Mouse (Mus musculus) liver, embryonic 15.5 days (tissue): ENCODE results near the gene Nek3. TPM values are rescaled to one million over a fixed set of nuclear protein-coding genes. Genes with fewer than 3 reads are reported as not detected.
"Not testable (repeated sequence)": the region's sequence is repeated elsewhere in the genome, so short reads cannot be mapped to it uniquely, and the experiment has no call there.

Experiments used
- ATAC-seq: fragments of 200-750 bp; cut with Nextera tagmentation; 2 replicates; pipeline ENCODE4 v1.8.0; 2017; ENCODE audit warnings: moderate number of reproducible peaks, mild to moderate bottlenecking, moderate library complexity; ENCODE audit not compliant: insufficient read depth
- H3K27ac ChIP-seq: fragments of 300-500 bp; sonication (generic); replicated peaks from 2 replicates; pipeline ENCODE4 v1.5.1; 2015; ENCODE audit warnings: mild to moderate bottlenecking, inconsistent platforms
- H3K27me3 ChIP-seq: fragments of 300-500 bp; sonication (generic); 2 replicates; pipeline ENCODE4 v1.6.1; 2015; ENCODE audit warnings: mild to moderate bottlenecking, inconsistent platforms
- H3K36me3 ChIP-seq: fragments of 300-500 bp; sonication (generic); replicated peaks from 2 replicates; pipeline ENCODE4 v1.6.1; 2015; ENCODE audit warnings: moderate library complexity, mild to moderate bottlenecking, inconsistent platforms
- H3K4me1 ChIP-seq: fragments of 300-500 bp; sonication (generic); replicated peaks from 2 replicates; pipeline ENCODE4 v1.6.1; 2015; ENCODE audit warnings: inconsistent platforms
- H3K4me2 ChIP-seq: fragments of 300-500 bp; sonication (generic); 2 replicates; pipeline ENCODE4 v1.6.1; 2015; ENCODE audit warnings: moderate library complexity, mild to moderate bottlenecking, inconsistent platforms
- H3K4me3 ChIP-seq: fragments of 300-500 bp; sonication (generic); replicated peaks from 2 replicates; pipeline ENCODE4 v1.5.1; 2015; ENCODE audit warnings: mild to moderate bottlenecking, inconsistent platforms
- H3K9ac ChIP-seq: fragments of 300-500 bp; sonication (generic); 2 replicates; pipeline ENCODE4 v1.6.1; 2015; ENCODE audit warnings: moderate library complexity, mild to moderate bottlenecking, inconsistent platforms
- H3K9me3 ChIP-seq: fragments of 300-500 bp; sonication (generic); replicated peaks from 2 replicates; pipeline ENCODE4 v1.6.1; 2016; ENCODE audit warnings: inconsistent platforms
- WGBS: fragments of 180-500 bp; shearing (Covaris S2); methylation state at CpG from one replicate; pipeline ENCODE4 v1.1.7; 2015; ENCODE audit warnings: mixed read lengths; ENCODE audit not compliant: insufficient replicate concordance; 5-methylcytosine and 5-hydroxymethylcytosine counted together
- polyA plus RNA-seq: library from polyadenylated mRNA; unstranded; fragments of >200 nt; fragmentation: Nextera tagmentation; extraction: Ambion mirVana; gene quantifications from 2 replicates; pipeline ENCODE4 v1.2.1, GENCODE M21; 2015

Gene Nek3
- polyA plus RNA-seq, 1 experiment from 2014 or later: 1.5 TPM

- Histone ChIP-seq H3K4me1 (peaks cover 14% of the 10 kb centered on the region), H3K27ac (no peak overlapping the region; the same call in 1 of the 2 replicates), H3K9ac (no peak overlapping the region), H3K36me3 (no peaks in the 10 kb centered on the region), H3K9me3 (no peaks in the 10 kb centered on the region), H3K4me2 (no peak overlapping the region; the same call in 1 of the 2 replicates), H3K4me3 (no peak overlapping the region), H3K27me3 (no peaks in the 10 kb centered on the region)
- 31% methylated on average over 1 of the region's 1 CpGs for WGBS
- peak; percentile 74 for ATAC-seq
Measured at GRCm38 (mm10) chr8:22143764-22144491, 22.3 kb downstream of the Nek3 start.

DNA sequence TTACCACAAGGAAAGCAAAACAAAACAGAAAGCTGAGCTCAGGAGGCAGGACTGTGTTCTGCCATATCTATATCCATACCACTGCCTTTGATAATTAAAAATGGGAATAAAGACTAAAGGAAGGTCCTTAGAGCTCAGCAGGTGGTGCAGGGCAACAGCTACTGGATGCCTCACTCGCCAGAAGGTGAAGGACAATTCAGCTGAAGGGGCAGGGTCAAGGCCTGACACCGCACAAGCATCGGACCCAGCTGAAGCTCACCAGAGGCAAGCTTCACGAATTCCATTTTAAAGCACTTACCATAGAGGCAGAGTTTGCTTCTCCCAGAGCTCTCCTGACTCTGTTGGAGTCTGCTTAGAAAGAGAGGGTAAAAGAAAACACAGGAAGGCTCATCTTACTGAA, 23.6 kb downstream of the Nek3 start:
- H3K4me1 ChIP-seq: peaks cover 14% of the 10 kb centered on the region
- no peak overlapping the region for H3K9ac ChIP-seq
- H3K27ac ChIP-seq: no peak overlapping the region
- 78% methylated on average over 4 of the region's 4 CpGs for WGBS
- H3K4me2 ChIP-seq: no peak overlapping the region
- H3K27me3 ChIP-seq: no peaks in the 10 kb centered on the region
- no peak for ATAC-seq
- H3K4me3 ChIP-seq: no peak overlapping the region
- H3K9me3 ChIP-seq: no peaks in the 10 kb centered on the region
- H3K36me3 ChIP-seq: no peaks in the 10 kb centered on the region

DNA sequence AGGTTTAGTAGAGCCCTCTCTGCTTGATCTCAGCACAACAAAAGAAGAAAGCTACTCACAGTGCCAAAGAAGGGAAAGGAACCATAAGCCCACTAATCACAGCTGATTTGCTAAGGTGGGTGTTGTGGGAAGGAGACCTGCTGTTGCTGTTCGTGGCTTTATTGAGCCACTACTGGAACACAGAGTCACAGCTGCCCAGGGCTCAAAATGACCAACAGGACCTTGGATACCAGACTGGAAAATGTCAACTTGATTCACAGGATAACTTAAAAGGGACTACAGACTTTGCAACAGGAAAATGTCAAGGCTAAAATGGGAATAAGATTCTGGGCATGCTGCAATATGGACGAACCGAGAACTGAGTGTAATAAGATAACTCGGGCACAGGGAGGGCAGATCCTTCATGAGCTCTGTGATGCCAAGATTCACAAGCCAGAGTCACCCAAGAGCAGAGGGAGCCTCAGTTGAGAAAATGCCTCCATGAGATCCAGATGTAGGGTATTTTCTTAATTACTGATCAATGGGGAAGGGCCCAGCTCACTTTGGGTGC, 24.3 kb downstream of the Nek3 start:
- WGBS: 69% methylated on average over 4 of the region's 4 CpGs
- no peak for ATAC-seq
- Histone ChIP-seq H3K4me1 (peaks cover 14% of the 10 kb centered on the region), H3K4me2 (no peak overlapping the region), H3K9me3 (no peaks in the 10 kb centered on the region), H3K27me3 (no peaks in the 10 kb centered on the region), H3K36me3 (no peaks in the 10 kb centered on the region), H3K27ac (no peak overlapping the region), H3K9ac (no peak overlapping the region), H3K4me3 (no peak overlapping the region)

- not testable (repeated sequence) for H3K27me3 ChIP-seq, H3K9me3 ChIP-seq, H3K9ac ChIP-seq, ATAC-seq, H3K27ac ChIP-seq, H3K4me2 ChIP-seq, H3K36me3 ChIP-seq, H3K4me3 ChIP-seq
- peaks cover 30% of the 10 kb centered on the region for H3K4me1 ChIP-seq
- WGBS: 90% methylated on average over 9 of the region's 9 CpGs
Measured at GRCm38 (mm10) chr8:22136462-22136861, 29.8 kb downstream of the Nek3 start.

GRCm38 (mm10) chr8:22134750-22135135, 31.5 kb downstream of the Nek3 start:
- peak overlapping the region; percentile 88 for H3K27ac ChIP-seq
- no peaks in the 10 kb centered on the region for H3K9me3 ChIP-seq
- no peaks in the 10 kb centered on the region for H3K27me3 ChIP-seq
- 0 out of 2 replicates have a peak, but pooled peaks cover 11% of the 10 kb centered on the region for H3K36me3 ChIP-seq
- no peak for ATAC-seq
- H3K4me2 ChIP-seq: peak overlapping the region; percentile 49
- H3K4me3 ChIP-seq: no peak overlapping the region
- H3K4me1 ChIP-seq: peaks cover 30% of the 10 kb centered on the region
- 63% methylated on average over 5 of the region's 5 CpGs for WGBS
- no peak overlapping the region for H3K9ac ChIP-seq

GRCm38 (mm10) chr8:22134078-22134749, 32.0 kb downstream of the Nek3 start:
- Histone ChIP-seq H3K9me3 (no peaks in the 10 kb centered on the region), H3K36me3 (0 out of 2 replicates have a peak, but pooled peaks cover 11% of the 10 kb centered on the region), H3K9ac (no peak overlapping the region; the same call in 1 of the 2 replicates), H3K27ac (peak overlapping the region; percentile 88), H3K4me2 (peak overlapping the region; percentile 49), H3K27me3 (no peaks in the 10 kb centered on the region), H3K4me1 (peaks cover 30% of the 10 kb centered on the region), H3K4me3 (peak overlapping the region; percentile 3; the same call in 1 of the 2 replicates)
- ATAC-seq: peak; percentile 100
- WGBS: 41% methylated on average over 7 of the region's 7 CpGs

- 85% methylated on average over 12 of the region's 12 CpGs for WGBS
- Histone ChIP-seq H3K4me2 (no peak overlapping the region), H3K9me3 (no peaks in the 10 kb centered on the region), H3K36me3 (0 out of 2 replicates have a peak, but pooled peaks cover 15% of the 10 kb centered on the region), H3K27me3 (no peaks in the 10 kb centered on the region), H3K27ac (no peak overlapping the region), H3K4me1 (peaks cover 30% of the 10 kb centered on the region), H3K4me3 (no peak overlapping the region), H3K9ac (no peak overlapping the region)
- no peak for ATAC-seq
Measured at GRCm38 (mm10) chr8:22132062-22132461, 34.2 kb downstream of the Nek3 start.

DNA sequence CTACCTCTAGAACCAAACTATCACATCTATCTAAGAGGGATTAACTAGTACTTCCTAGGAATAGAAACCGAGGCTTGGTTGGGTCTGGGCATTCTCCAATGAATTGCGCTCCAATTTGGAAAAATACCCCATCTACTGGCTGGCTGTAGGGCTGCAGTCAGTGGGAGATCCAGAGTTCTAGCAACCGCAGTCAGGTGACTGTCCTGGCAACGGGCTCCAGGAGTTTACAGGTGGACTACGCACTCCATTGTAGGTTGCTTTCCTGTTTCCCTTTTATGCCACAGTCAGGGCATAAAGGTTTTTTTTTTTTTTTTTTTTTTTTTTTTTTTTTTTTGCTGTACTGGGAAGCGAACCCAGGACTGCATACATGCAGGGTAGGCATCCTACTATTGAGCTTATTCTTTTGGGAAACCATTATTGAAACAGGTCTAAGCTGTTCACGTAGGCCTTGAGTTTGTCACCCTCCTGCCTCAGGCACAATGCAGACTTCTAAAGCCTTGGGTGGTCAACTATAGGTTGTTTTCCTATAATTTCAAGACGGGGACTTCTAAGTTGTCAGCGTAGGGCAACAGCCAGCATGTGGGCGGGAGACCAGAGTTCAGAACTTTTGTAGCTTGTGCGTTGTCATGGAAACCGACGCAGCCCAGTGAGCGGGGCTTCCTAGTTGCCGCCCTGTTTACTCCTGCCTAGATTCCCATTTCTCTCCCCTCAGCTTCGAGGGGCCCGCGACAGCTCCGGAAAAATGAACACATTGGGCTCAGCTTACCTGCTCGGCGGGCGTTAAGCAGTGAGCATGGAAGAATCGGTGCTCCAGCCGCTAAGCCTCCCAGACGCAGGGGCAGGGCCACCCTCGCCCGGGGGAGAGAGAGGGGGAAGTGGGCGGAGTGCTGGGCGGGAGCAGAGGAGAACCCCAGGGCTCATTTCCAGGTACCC, 41.7 kb downstream of the Nek3 start, which contains the start of gene Nek5:
Gene Nek5 (minus strand): TSS at position 834 of the 933 bp plus-strand sequence.
- Histone ChIP-seq H3K27me3 (peaks cover 7% of the 10 kb centered on the region; the same call in 1 of the 2 replicates), H3K4me3 (peak within 1 kb of the TSS; percentile 55), H3K9me3 (no peaks in the 10 kb centered on the region), H3K9ac (peak within 1 kb of the TSS; percentile 32; the same call in 1 of the 2 replicates), H3K4me1 (peaks cover 15% of the 10 kb centered on the region), H3K36me3 (0 out of 2 replicates have a peak, but pooled peaks cover 5% of the 10 kb centered on the region), H3K4me2 (peak within 1 kb of the TSS; percentile 83), H3K27ac (no peak within 1 kb of the TSS)
- peak; percentile 74 for ATAC-seq
- WGBS: 2% methylated on average over 29 of the region's 29 CpGs

GRCm38 (mm10) chr8:22107020-22107419, 59.2 kb downstream of the Nek3 start:
- ATAC-seq: no peak
- H3K9ac ChIP-seq: no peak overlapping the region
- no peak overlapping the region for H3K4me3 ChIP-seq
- H3K4me2 ChIP-seq: no peak overlapping the region
- WGBS: 61% methylated on average over 4 of the region's 4 CpGs
- H3K36me3 ChIP-seq: no peaks in the 10 kb centered on the region
- no peak overlapping the region for H3K27ac ChIP-seq
- H3K4me1 ChIP-seq: no peaks in the 10 kb centered on the region
- no peaks in the 10 kb centered on the region for H3K27me3 ChIP-seq
- no peaks in the 10 kb centered on the region for H3K9me3 ChIP-seq

DNA sequence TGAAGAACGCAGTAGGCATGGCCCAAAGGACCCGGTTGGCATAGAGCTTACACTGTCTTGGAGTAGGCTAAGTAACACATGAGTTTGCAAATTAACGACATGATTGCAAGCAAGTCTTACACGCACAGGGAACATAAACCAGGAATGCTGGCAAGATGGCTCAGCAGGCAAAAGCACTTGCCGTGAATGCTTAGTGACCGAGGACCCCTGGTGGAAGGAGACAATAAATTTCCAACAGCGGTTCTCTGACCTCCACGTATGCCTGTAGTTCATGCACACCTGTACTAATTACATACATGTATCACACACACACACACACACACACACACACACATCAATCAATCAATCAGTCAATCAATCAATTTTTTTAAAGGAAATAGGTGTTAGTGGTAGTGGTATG, 74.7 kb downstream of the Nek3 start:
- H3K9me3 ChIP-seq: no peaks in the 10 kb centered on the region
- H3K4me2 ChIP-seq: no peak overlapping the region
- H3K4me1 ChIP-seq: no peaks in the 10 kb centered on the region
- no peak overlapping the region for H3K27ac ChIP-seq
- ATAC-seq: no peak
- 49% methylated on average over 8 of the region's 8 CpGs for WGBS
- no peak overlapping the region for H3K4me3 ChIP-seq
- H3K36me3 ChIP-seq: no peaks in the 10 kb centered on the region
- H3K27me3 ChIP-seq: no peaks in the 10 kb centered on the region
- no peak overlapping the region for H3K9ac ChIP-seq
